Mouse (Mus musculus): ENCODE measurements at regions not wholly inside any gene's neighbourhood (a gene's known extent, or its start where the extent isn't known, plus 50 kb on each side); places are given as distances from the start of the nearest gene placed in this dataset.

DNA sequence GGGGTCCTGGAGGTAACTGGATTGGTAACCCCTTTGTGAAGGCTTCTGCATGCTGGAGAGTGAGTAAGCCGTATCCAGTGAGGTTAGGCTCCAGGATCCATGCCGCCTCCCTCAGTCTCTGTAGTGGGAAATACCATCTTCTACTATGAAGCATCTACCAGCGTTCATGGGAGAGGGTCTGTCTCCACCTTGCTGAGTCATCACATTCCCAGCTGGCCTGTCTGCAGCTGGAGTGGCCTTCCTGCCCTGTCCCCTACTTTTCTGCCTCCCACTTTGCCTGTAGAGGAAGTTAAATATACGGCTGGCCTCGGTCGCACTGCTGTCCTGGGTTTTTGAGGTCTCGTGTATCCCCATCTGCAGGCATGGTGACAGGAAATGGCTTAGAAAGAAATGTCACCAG, 78.0 kb upstream of the Sec14l1 start:
- DNase-seq (ENCODE audit: low spot score in 2 of 2): no peak
- intact Hi-C loops (cut with DNase I): no loop called here

- intact Hi-C loops (cut with DNase I): no loop called here
- DNase-seq (ENCODE audit: low spot score in 2 of 2): no peak
Observed at GRCm38 (mm10) chr11:117038282-117039106, 76.5 kb upstream of the Sec14l1 start.

GRCm38 (mm10) chr11:117040829-117041228, 74.1 kb upstream of the Sec14l1 start:
- peak; percentile 39 to 64 for DNase-seq (ENCODE audit: low spot score in 2 of 2)
- intact Hi-C loops (cut with DNase I): loop anchor here (5.0 kb wide), 1 partner anchor 124 kb away; the partner anchor contains the start of gene Mgat5b

- intact Hi-C loops (cut with DNase I): loop anchor here (5.0 kb wide), 1 partner anchor 125 kb away; the partner anchor contains the start of gene Mgat5b
- DNase-seq (ENCODE audit: low spot score in 2 of 2): no peak
Observed at GRCm38 (mm10) chr11:117042336-117042735, 72.6 kb upstream of the Sec14l1 start.

DNA sequence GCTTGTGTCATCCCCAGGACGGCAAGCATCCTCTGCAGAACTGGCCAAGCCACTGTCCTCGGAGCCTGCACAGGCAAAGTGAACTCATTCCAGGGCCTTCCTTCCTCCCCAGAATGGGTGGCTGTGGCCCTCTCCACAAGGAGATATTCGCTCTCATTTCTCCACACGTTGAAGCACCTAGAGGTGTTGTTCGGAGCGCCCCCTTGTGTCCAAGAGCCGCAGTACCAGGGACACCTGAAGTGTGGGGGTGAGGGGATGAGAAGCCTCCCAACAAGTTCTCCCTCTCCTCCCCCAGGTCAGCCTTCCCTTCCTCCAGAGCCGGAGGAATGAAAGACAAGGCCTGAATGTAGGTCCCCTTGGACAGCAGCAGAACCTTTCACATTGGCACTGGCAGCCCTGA, 71.4 kb upstream of the Sec14l1 start:
- DNase-seq (ENCODE audit: low spot score in 2 of 2): peak; percentile 81 to 86
- intact Hi-C loops (cut with DNase I): loop anchor here (5.0 kb wide), 1 partner anchor 126 kb away; the partner anchor contains the start of gene Mgat5b

DNA sequence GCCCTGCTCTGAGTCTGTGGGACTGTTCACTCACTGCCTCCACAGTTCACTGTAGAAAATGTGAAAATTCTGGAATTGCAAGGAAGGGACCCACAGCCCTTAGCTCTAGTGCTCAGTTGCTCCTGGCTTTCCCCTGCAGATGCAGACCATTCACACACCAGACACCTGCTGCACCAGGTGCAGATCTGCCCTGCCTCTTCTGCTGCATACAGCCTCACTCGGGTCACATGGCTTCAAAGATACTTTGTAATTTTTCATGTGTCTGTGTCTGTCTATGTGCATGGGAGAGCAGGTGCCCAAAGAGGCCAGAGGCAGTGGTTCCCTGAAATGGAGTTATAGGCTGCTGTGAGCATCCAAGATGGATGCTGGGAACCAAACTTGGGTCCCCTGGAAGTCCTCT, 70.2 kb upstream of the Sec14l1 start:
- DNase-seq (ENCODE audit: low spot score in 2 of 2): no peak
- intact Hi-C loops (cut with DNase I): loop anchor here (5.0 kb wide), 1 partner anchor 127 kb away; the partner anchor contains the start of gene Mgat5b

GRCm38 (mm10) chr11:117046636-117047035, 68.3 kb upstream of the Sec14l1 start:
- intact Hi-C loops (cut with DNase I): no loop called here
- DNase-seq (ENCODE audit: low spot score in 2 of 2): no peak

- DNase-seq (ENCODE audit: low spot score in 2 of 2): peak in 1 of 2 experiments; percentile 47
Observed at GRCm38 (mm10) chr11:117047172-117047950, 67.6 kb upstream of the Sec14l1 start.

DNA sequence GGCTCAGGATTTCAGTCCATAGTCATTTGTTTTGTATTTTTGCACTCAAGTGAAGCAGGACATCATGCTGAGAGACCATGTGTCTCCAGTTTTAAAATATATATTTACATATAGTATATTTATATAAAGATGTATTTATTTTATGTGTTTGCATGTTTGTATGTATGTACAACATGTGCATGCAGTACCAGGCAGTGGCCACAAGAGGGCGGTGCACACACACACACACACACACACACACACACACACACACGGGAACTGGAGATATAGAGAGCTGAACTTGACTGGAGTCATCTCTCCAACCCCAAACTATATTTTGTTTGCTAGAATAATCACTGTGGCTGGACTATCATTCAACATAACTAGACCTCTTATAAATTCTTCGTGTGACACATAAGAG, 66.1 kb upstream of the Sec14l1 start:
- intact Hi-C loops (cut with DNase I): no loop called here
- DNase-seq (ENCODE audit: low spot score in 2 of 2): no peak

More at GRCm38 (mm10) chr11:117047172-117047950, 67.6 kb upstream of the Sec14l1 start:
- intact Hi-C loops (cut with DNase I): no loop called here

- intact Hi-C loops (cut with DNase I): no loop called here
Observed at GRCm38 (mm10) chr11:117050788-117051187, 64.2 kb upstream of the Sec14l1 start.

GRCm38 (mm10) chr11:117056958-117057357, 58.0 kb upstream of the Sec14l1 start:
- intact Hi-C loops (cut with DNase I): loop anchor here (1.0 to 5.0 kb wide), 3 partner anchors 138 to 415 kb away; partner anchors contain the start of gene Mgat5b
- DNase-seq (ENCODE audit: low spot score in 2 of 2): peak; percentile 85 to 86

More at GRCm38 (mm10) chr11:117050788-117051187, 64.2 kb upstream of the Sec14l1 start:
- DNase-seq (ENCODE audit: low spot score in 2 of 2): no peak

- intact Hi-C loops (cut with DNase I): loop anchor here (1.0 to 5.0 kb wide), 3 partner anchors 139 to 415 kb away; partner anchors contain the start of gene Mgat5b
- peak; percentile 57 to 64 for DNase-seq (ENCODE audit: low spot score in 2 of 2)
Observed at GRCm38 (mm10) chr11:117057451-117057850, 57.5 kb upstream of the Sec14l1 start.

- intact Hi-C loops (cut with DNase I): loop anchor here (5.0 kb wide), 1 partner anchor 417 kb away; no protein-coding TSS in a partner anchor
- DNase-seq (ENCODE audit: low spot score in 2 of 2): no peak
Observed at GRCm38 (mm10) chr11:117059120-117059519, 55.8 kb upstream of the Sec14l1 start.

DNA sequence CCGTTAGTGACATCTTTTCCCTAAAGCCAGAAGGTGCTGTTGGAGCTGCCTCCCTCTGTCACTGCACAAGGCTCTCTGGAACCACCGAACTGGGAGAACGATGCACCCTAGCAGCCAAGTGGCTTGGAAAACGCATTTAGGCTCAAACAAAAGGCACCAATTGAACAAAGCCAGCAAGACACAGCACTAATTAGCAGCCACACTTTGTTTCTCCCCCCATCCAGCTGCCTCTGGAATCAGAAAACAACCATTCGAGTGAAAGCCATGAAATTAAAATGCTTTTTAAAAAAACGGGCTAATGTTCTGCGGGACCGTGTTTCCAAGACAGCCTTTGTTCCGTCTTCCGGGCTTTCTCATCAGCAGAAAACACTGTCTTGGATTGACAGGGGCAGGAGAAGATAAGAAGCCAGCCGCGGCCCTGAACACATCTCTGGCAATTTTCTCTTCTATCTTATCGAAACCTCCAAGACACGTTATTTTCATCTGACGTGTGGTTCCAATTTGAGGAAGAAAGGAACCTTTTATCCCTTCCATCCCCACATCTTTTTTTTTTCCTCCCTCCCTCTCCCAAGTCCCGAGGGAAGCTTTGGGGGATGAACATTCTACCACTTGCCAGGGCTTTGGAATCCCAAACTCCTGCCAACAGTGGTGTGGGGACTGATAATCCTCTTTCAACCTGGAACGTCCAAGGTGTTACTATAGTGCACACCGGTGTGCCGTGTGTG, 54.8 kb upstream of the Sec14l1 start:
- intact Hi-C loops (cut with DNase I): loop anchor here (5.0 kb wide), 1 partner anchor 418 kb away; no protein-coding TSS in a partner anchor

GRCm38 (mm10) chr11:117060706-117061337, 54.1 kb upstream of the Sec14l1 start:
- intact Hi-C loops (cut with DNase I): no loop called here

More for the DNA sequence above, 54.8 kb upstream of the Sec14l1 start:
- peak in 1 of 2 experiments; percentile 43 for DNase-seq (ENCODE audit: low spot score in 2 of 2)

GRCm38 (mm10) chr11:117062772-117063499, 52.0 kb upstream of the Sec14l1 start:
- intact Hi-C loops (cut with DNase I): no loop called here
- peak in 1 of 2 experiments; percentile 37 for DNase-seq (ENCODE audit: low spot score in 2 of 2)

More at GRCm38 (mm10) chr11:117060706-117061337, 54.1 kb upstream of the Sec14l1 start:
- no peak for DNase-seq (ENCODE audit: low spot score in 2 of 2)
